Comparison of ENCODE assay signal across 27 mouse cellular contexts in genomic region chr2:160153781-160154180, GRCm38 (mm10).
DNase-seq lines count a peak whose midpoint lies in the region; ATAC-seq and TF ChIP-seq lines count a peak whose summit lies in the region.
"Had no signal": no experiment of that assay in that cellular context is flagged by ENCODE, and none has a peak within 500 bp of the region (broad histone marks: within the 10 kb centered on the region; RNA-seq: fewer than 3 reads in every experiment).

No protein-coding gene starts in this region.

- WGBS in kidney, embryonic 14.5 days, result 32% methylated on average over 6 of the region's 6 CpGs
- 27% methylated on average over 6 of the region's 6 CpGs for WGBS in lung, embryonic 14.5 days
- 63% methylated on average over 6 of the region's 6 CpGs for WGBS in lung, adult 2 months
- 40% methylated on average over 6 of the region's 6 CpGs for WGBS in intestine, embryonic 16.5 days

- ATAC-seq in kidney, embryonic 14.5 days (ENCODE audit: low FRiP score, low TSS enrichment), result peak; percentile 55; the same call in 1 of the 2 replicates
- peak; percentile 65; the same call in 1 of the 2 replicates for ATAC-seq in lung, embryonic 14.5 days (ENCODE audit: insufficient read depth)
- ATAC-seq in intestine, embryonic 16.5 days, result peak; percentile 71; the same call in 1 of the 2 replicates
- ATAC-seq: CD4-positive, CD25-positive, alpha-beta regulatory T cell, adult 4 months; forebrain, embryonic 15.5 days; midbrain, embryonic 15.5 days had no signal

- peaks cover 2% of the 10 kb centered on the region; the same call in 1 of the 2 replicates for H3K27me3 ChIP-seq in kidney, embryonic 14.5 days (ENCODE audit: control insufficient read depth, insufficient read depth, low read length)
- no peaks in the 10 kb centered on the region for H3K27me3 ChIP-seq in lung, embryonic 14.5 days (ENCODE audit: insufficient read depth, low read length)
- H3K27me3 ChIP-seq in intestine, embryonic 16.5 days (replicated peaks; ENCODE audit: control insufficient read depth, insufficient read depth, low read length), result peaks cover 4% of the 10 kb centered on the region; the same call in 1 of the 2 replicates
- H3K27me3 ChIP-seq: forebrain, embryonic 15.5 days; limb, embryonic 15.5 days; liver, embryonic 13.5 days; midbrain, embryonic 15.5 days; neural tube, embryonic 15.5 days had no signal

- no peaks in the 10 kb centered on the region for H3K9me3 ChIP-seq in kidney, embryonic 14.5 days (ENCODE audit: control insufficient read depth, low read length)
- H3K9me3 ChIP-seq in lung, embryonic 14.5 days (ENCODE audit: low read depth, low read length), result no peaks in the 10 kb centered on the region
- H3K9me3 ChIP-seq in intestine, embryonic 16.5 days (ENCODE audit: control insufficient read depth, low read length), result no peaks in the 10 kb centered on the region
- H3K9me3 ChIP-seq: forebrain, embryonic 10.5 days; forebrain, embryonic 15.5 days; limb, embryonic 15.5 days; liver, embryonic 13.5 days; midbrain, embryonic 10.5 days; midbrain, embryonic 15.5 days; neural tube, embryonic 15.5 days had no signal

- DNase-seq in kidney, postnatal 4 days, result no peak
- DNase-seq in lung, embryonic 14.5 days, result peak; percentile 74
- DNase-seq in lung, adult 2 months, result no peak
- DNase-seq in NIH3T3 (ENCODE audit: low read depth), result peak; percentile 17
- DNase-seq in adipocyte (ENCODE audit: low spot score), result no peak
- DNase-seq: adrenal gland, adult 8-10 months; cerebellum, adult 2 months; cerebellum, postnatal 14 days; gastrocnemius, postnatal 25 days; heart, adult 18-20 months; kidney, adult 2 months; liver, embryonic 13.5 days; lung, adult 18-20 months; retina, postnatal 1 day; right cerebral cortex, postnatal 14 days; thymus, postnatal 14 days had no signal

- no peaks in the 10 kb centered on the region for H3K36me3 ChIP-seq in kidney, embryonic 14.5 days (ENCODE audit: control insufficient read depth, insufficient read depth, low read length)
- H3K36me3 ChIP-seq in lung, embryonic 14.5 days (ENCODE audit: insufficient read depth), result no peaks in the 10 kb centered on the region
- no peaks in the 10 kb centered on the region for H3K36me3 ChIP-seq in intestine, embryonic 16.5 days (ENCODE audit: control insufficient read depth, insufficient read depth, low read length)
- H3K36me3 ChIP-seq: forebrain, embryonic 10.5 days; forebrain, embryonic 15.5 days; limb, embryonic 15.5 days; liver, embryonic 13.5 days; midbrain, embryonic 10.5 days; midbrain, embryonic 15.5 days; neural tube, embryonic 15.5 days had no signal

- H3K4me2 ChIP-seq in kidney, embryonic 14.5 days (replicated peaks; ENCODE audit: low read depth, low read length), result no peak overlapping the region
- H3K4me2 ChIP-seq in lung, embryonic 14.5 days, result no peak overlapping the region
- H3K4me2 ChIP-seq in intestine, embryonic 16.5 days (ENCODE audit: low read depth, low read length), result no peak overlapping the region
- H3K4me2 ChIP-seq: forebrain, embryonic 15.5 days; heart, embryonic 11.5 days; hindbrain, embryonic 14.5 days; limb, embryonic 15.5 days; liver, embryonic 13.5 days; midbrain, embryonic 15.5 days; neural tube, embryonic 15.5 days had no signal

- no peak for TF ChIP-seq CTCF in lung, embryonic 14.5 days (IDR thresholded peaks at IDR 0.05; ENCODE audit: low read depth)
- TF ChIP-seq CTCF in lung, adult 2 months (IDR thresholded peaks at IDR 0.05; ENCODE audit: insufficient read depth, low read length), result no peak

- TF ChIP-seq POLR2A in lung, adult 2 months (IDR thresholded peaks at IDR 0.05; ENCODE audit: borderline replicate concordance, extremely low read depth, low read depth, low read length), result no peak

- no peak overlapping the region for H3K27ac ChIP-seq in kidney, embryonic 14.5 days (ENCODE audit: low read depth, low read length)
- H3K27ac ChIP-seq in lung, embryonic 14.5 days (ENCODE audit: low read depth), result no peak overlapping the region
- H3K27ac ChIP-seq in intestine, embryonic 16.5 days (ENCODE audit: low read length), result no peak overlapping the region
- H3K27ac ChIP-seq: forebrain, embryonic 10.5 days; forebrain, embryonic 15.5 days; hindbrain, embryonic 14.5 days; limb, embryonic 15.5 days; liver, embryonic 13.5 days; midbrain, embryonic 10.5 days; midbrain, embryonic 15.5 days; neural tube, embryonic 15.5 days had no signal

- H3K4me1 ChIP-seq in kidney, embryonic 14.5 days (ENCODE audit: control insufficient read depth, insufficient read depth, low read length), result no peaks in the 10 kb centered on the region
- peaks cover 7% of the 10 kb centered on the region; the same call in 1 of the 2 replicates for H3K4me1 ChIP-seq in lung, embryonic 14.5 days (ENCODE audit: insufficient read depth)
- H3K4me1 ChIP-seq in lung, adult 2 months (ENCODE audit: control insufficient read depth, insufficient read depth, low read length), result no peaks in the 10 kb centered on the region
- no peaks in the 10 kb centered on the region for H3K4me1 ChIP-seq in intestine, embryonic 16.5 days (ENCODE audit: control insufficient read depth, insufficient read depth, low read length)
- H3K4me1 ChIP-seq: forebrain, embryonic 10.5 days; liver, embryonic 13.5 days; midbrain, embryonic 10.5 days had no signal

- H3K4me3 ChIP-seq in kidney, embryonic 14.5 days (ENCODE audit: low read length), result no peak overlapping the region
- no peak overlapping the region for H3K4me3 ChIP-seq in lung, embryonic 14.5 days (ENCODE audit: low read depth, low read length)
- H3K4me3 ChIP-seq in lung, adult 2 months (replicated peaks; ENCODE audit: extremely low read depth, low read depth, low read length), result no peak overlapping the region
- no peak overlapping the region for H3K4me3 ChIP-seq in intestine, embryonic 16.5 days (ENCODE audit: low read length)
- H3K4me3 ChIP-seq: forebrain, embryonic 10.5 days; forebrain, embryonic 15.5 days; limb, embryonic 15.5 days; liver, embryonic 13.5 days; midbrain, embryonic 10.5 days; midbrain, embryonic 15.5 days; neural tube, embryonic 15.5 days had no signal

- H3K9ac ChIP-seq in kidney, embryonic 14.5 days (ENCODE audit: low read depth, low read length), result no peak overlapping the region
- H3K9ac ChIP-seq in lung, embryonic 14.5 days, result no peak overlapping the region
- H3K9ac ChIP-seq in intestine, embryonic 16.5 days (ENCODE audit: low read depth, low read length), result no peak overlapping the region
- H3K9ac ChIP-seq: forebrain, embryonic 15.5 days; hindbrain, embryonic 14.5 days; limb, embryonic 15.5 days; liver, embryonic 13.5 days; midbrain, embryonic 15.5 days; neural tube, embryonic 15.5 days had no signal

Comparison
In these comparisons a context has a peak if more than half of its experiments do, and no peak if none do; other contexts are left out.
1. DNase-seq: peak in lung, embryonic 14.5 days (single experiment) and NIH3T3 (single experiment); none in kidney, postnatal 4 days (0 of 2), lung, adult 2 months (single experiment) and adipocyte (single experiment).
2. Peak in every context shown above with its lines, with median percentiles within 50 percentile points of each other: ATAC-seq.